Mouse (Mus musculus): ENCODE data around the gene Msantd3.

Gene Msantd3

GRCm38 (mm10) chr4:48539841-48540575 is at the start of gene Msantd3:
TSS of gene Msantd3 (plus strand) at chr4:48539935.
- DNase-seq (ENCODE audit: low spot score), result peak; percentile 40

GRCm38 (mm10) chr4:48491290-48491743 is 48.4 kb upstream of the Msantd3 start:
- DNase-seq (ENCODE audit: low spot score), result no peak

GRCm38 (mm10) chr4:48492510-48492909 is 47.2 kb upstream of the Msantd3 start:
- no peak for DNase-seq (ENCODE audit: low spot score)

GRCm38 (mm10) chr4:48510861-48511260 is 28.9 kb upstream of the Msantd3 start:
- DNase-seq (ENCODE audit: low spot score), result no peak

- no peak for DNase-seq (ENCODE audit: low spot score)
Measured at GRCm38 (mm10) chr4:48529559-48529958, 10.2 kb upstream of the Msantd3 start.

GRCm38 (mm10) chr4:48531804-48532601 is 7.7 kb upstream of the Msantd3 start:
- DNase-seq (ENCODE audit: low spot score), result no peak

- DNase-seq (ENCODE audit: low spot score), result no peak
Measured at GRCm38 (mm10) chr4:48536275-48536674, 3.5 kb upstream of the Msantd3 start.

- DNase-seq (ENCODE audit: low spot score), result no peak
Measured at GRCm38 (mm10) chr4:48537024-48537423, 2.7 kb upstream of the Msantd3 start.

- no peak for DNase-seq (ENCODE audit: low spot score)
Measured at GRCm38 (mm10) chr4:48538581-48538980, 1.2 kb upstream of the Msantd3 start.

GRCm38 (mm10) chr4:48540576-48541111 is 909 bp downstream of the Msantd3 start:
- DNase-seq (ENCODE audit: low spot score), result peak; percentile 26

GRCm38 (mm10) chr4:48541526-48542250 is 2.0 kb downstream of the Msantd3 start:
- no peak for DNase-seq (ENCODE audit: low spot score)

- no peak for DNase-seq (ENCODE audit: low spot score)
Measured at GRCm38 (mm10) chr4:48542351-48542750, 2.6 kb downstream of the Msantd3 start.

GRCm38 (mm10) chr4:48543071-48543865 is 3.5 kb downstream of the Msantd3 start:
- no peak for DNase-seq (ENCODE audit: low spot score)

- no peak for DNase-seq (ENCODE audit: low spot score)
Measured at GRCm38 (mm10) chr4:48544141-48544540, 4.4 kb downstream of the Msantd3 start.

GRCm38 (mm10) chr4:48545966-48546365 is 6.2 kb downstream of the Msantd3 start:
- DNase-seq (ENCODE audit: low spot score), result no peak

- no peak for DNase-seq (ENCODE audit: low spot score)
Measured at GRCm38 (mm10) chr4:48546568-48547496, 7.1 kb downstream of the Msantd3 start.

GRCm38 (mm10) chr4:48548393-48549045 is 8.8 kb downstream of the Msantd3 start:
- no peak for DNase-seq (ENCODE audit: low spot score)

GRCm38 (mm10) chr4:48549661-48550060 is 9.9 kb downstream of the Msantd3 start:
- no peak for DNase-seq (ENCODE audit: low spot score)

GRCm38 (mm10) chr4:48552486-48553064 is 12.8 kb downstream of the Msantd3 start:
- DNase-seq (ENCODE audit: low spot score), result no peak

All from ovary, postnatal 10 days (tissue).